ENCODE assay signal across 8 mouse cellular contexts in the genomic region with DNA sequence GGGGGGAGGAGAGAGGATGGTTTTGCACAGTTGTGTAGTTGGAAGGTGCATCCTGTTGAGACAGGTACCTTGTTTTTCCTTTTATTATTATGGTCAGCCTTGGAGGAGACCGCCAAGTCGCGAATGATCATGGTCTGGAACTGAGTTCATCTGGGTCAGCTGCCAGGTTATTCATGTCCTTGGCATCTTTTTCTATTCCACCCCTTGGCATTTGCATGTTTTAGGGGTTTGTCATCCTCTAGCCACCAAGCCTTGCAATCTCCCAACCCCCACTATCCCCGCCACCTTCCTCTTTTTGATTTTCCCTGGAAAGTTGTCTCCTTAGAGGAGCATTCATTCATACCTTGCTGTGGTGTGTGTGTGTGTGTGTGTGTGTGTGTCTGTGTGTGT. TPM values are rescaled to one million over a fixed set of nuclear protein-coding genes. Genes with fewer than 3 reads are reported as not detected.
DNase-seq lines count a peak whose midpoint lies in the region; ATAC-seq and TF ChIP-seq lines count a peak whose summit lies in the region.

No protein-coding gene starts in this region.

- intact Hi-C loops in heart, postnatal 25 days (cut with DNase I): loop anchor here (5.0 to 10.0 kb wide), 3 partner anchors 65 to 433 kb away; partner anchors contain the start of gene Brd7

- H3K79me2 ChIP-seq in CH12.LX (replicated peaks; ENCODE audit: control insufficient read depth, extremely low read depth, insufficient read depth, poor library complexity, severe bottlenecking): peaks cover 27% of the 10 kb centered on the region

- peak overlapping the region; percentile 99 for H3K4me2 ChIP-seq in CH12.LX (ENCODE audit: insufficient read depth, low read depth, poor library complexity, severe bottlenecking)
- peak overlapping the region; percentile 76 for H3K4me2 ChIP-seq in heart, embryonic 15.5 days
- peak overlapping the region; percentile 74 for H3K4me2 ChIP-seq in liver, embryonic 11.5 days

- DNase-seq in heart, adult 18-20 months: peak; percentile 45 to 65
- no peak for DNase-seq in heart, postnatal 25 days (ENCODE audit: low spot score)
- DNase-seq in CH12.LX (ENCODE audit: extremely low read depth): peak; percentile 45
- DNase-seq in cerebellum, adult 9-10 months: peak; percentile 80
- no peak for DNase-seq in liver, embryonic 11.5 days (ENCODE audit: low spot score)

- TF ChIP-seq CTCF in CH12.LX (conservative IDR thresholded peaks at IDR 0.05 in 1 of 2, IDR thresholded peaks at IDR 0.05 in 1 of 2; ENCODE audit: low read depth in 2 of 2, low read length in 2 of 2): no peak
- TF ChIP-seq CTCF in small intestine, adult 2 months (IDR thresholded peaks at IDR 0.05; ENCODE audit: extremely low read depth, insufficient read length, insufficient replicate concordance, low read depth, low read length): no peak

- TF ChIP-seq POLR2A in CH12.LX (IDR thresholded peaks at IDR 0.05; ENCODE audit: low read depth, low read length): no peak
- TF ChIP-seq POLR2A in small intestine, adult 2 months (IDR thresholded peaks at IDR 0.05; ENCODE audit: low read depth, low read length): no peak

- peak overlapping the region; percentile 93 for H3K27ac ChIP-seq in CH12.LX (ENCODE audit: insufficient read depth, low read depth)
- peak overlapping the region; percentile 84 for H3K27ac ChIP-seq in heart, embryonic 15.5 days
- no peak overlapping the region for H3K27ac ChIP-seq in liver, embryonic 11.5 days (ENCODE audit: low read depth, low read length)
- H3K27ac ChIP-seq in small intestine, adult 2 months (ENCODE audit: insufficient read depth, low read depth, low read length): peak overlapping the region; percentile 99

- TF ChIP-seq EP300 in CH12.LX (IDR thresholded peaks at IDR 0.05; ENCODE audit: low read length): no peak

- no peaks in the 10 kb centered on the region for H3K9me3 ChIP-seq in CH12.LX (replicated peaks; ENCODE audit: low read length)
- H3K9me3 ChIP-seq in heart, embryonic 15.5 days (replicated peaks): no peaks in the 10 kb centered on the region
- no peaks in the 10 kb centered on the region for H3K9me3 ChIP-seq in liver, embryonic 11.5 days (ENCODE audit: control insufficient read depth, low read length)

- dilution Hi-C loops in CH12.LX (cut with MboI; ENCODE audit: extremely low pct_ligation_motif_present, extremely low pct_unique_long_range_greater_than_20kb, low sequenced_read_pairs): no loop called here

- peak overlapping the region; percentile 91 to 100 (median 95) for H3K4me3 ChIP-seq in CH12.LX (replicated peaks in 1 of 3; ENCODE audit: low read depth in 2 of 3, low read length in 2 of 3, poor library complexity in 1 of 3)
- H3K4me3 ChIP-seq in heart, embryonic 15.5 days: peak overlapping the region; percentile 99
- H3K4me3 ChIP-seq in liver, embryonic 11.5 days (ENCODE audit: low read depth, low read length): peak overlapping the region; percentile 85
- H3K4me3 ChIP-seq in small intestine, adult 2 months (ENCODE audit: low read depth, low read length): peak overlapping the region; percentile 87

- in situ Hi-C loops in CH12.LX (cut with MboI; ENCODE audit: low pct_ligation_motif_present, low pct_unique_long_range_greater_than_20kb, low sequenced_read_pairs): no loop called here

- H3K27me3 ChIP-seq in CH12.LX (replicated peaks): no peaks in the 10 kb centered on the region
- no peaks in the 10 kb centered on the region for H3K27me3 ChIP-seq in heart, embryonic 15.5 days
- no peaks in the 10 kb centered on the region for H3K27me3 ChIP-seq in liver, embryonic 11.5 days (replicated peaks; ENCODE audit: control insufficient read depth, insufficient read depth, low read length)
- 0 out of 2 replicates have a peak, but pooled peaks cover 3% of the 10 kb centered on the region for H3K27me3 ChIP-seq in small intestine, adult 2 months (ENCODE audit: control insufficient read depth, insufficient read depth, low read length)

- peaks cover 5% of the 10 kb centered on the region in 2 experiments for H3K36me3 ChIP-seq in CH12.LX (replicated peaks in 1 of 2; ENCODE audit: control insufficient read depth in 1 of 2, insufficient read depth in 1 of 2, low read length in 1 of 2)
- H3K36me3 ChIP-seq in heart, embryonic 15.5 days: no peaks in the 10 kb centered on the region
- H3K36me3 ChIP-seq in liver, embryonic 11.5 days (ENCODE audit: control insufficient read depth, insufficient read depth, low read length): no peaks in the 10 kb centered on the region
- H3K36me3 ChIP-seq in small intestine, adult 2 months (ENCODE audit: control insufficient read depth, insufficient read depth, low read length): no peaks in the 10 kb centered on the region

- H3K4me1 ChIP-seq in CH12.LX (ENCODE audit: control insufficient read depth in 1 of 2, insufficient read depth in 2 of 2): peaks cover 4 to 48% of the 10 kb centered on the region in 2 experiments
- H3K4me1 ChIP-seq in heart, embryonic 15.5 days (replicated peaks): peaks cover 9% of the 10 kb centered on the region
- peaks cover 6% of the 10 kb centered on the region for H3K4me1 ChIP-seq in liver, embryonic 11.5 days (replicated peaks; ENCODE audit: control insufficient read depth, insufficient read depth, low read length)
- H3K4me1 ChIP-seq in small intestine, adult 2 months (ENCODE audit: control insufficient read depth, insufficient read depth, insufficient read length, low read length): peaks cover 4% of the 10 kb centered on the region

- peak overlapping the region; percentile 75 for H3K9ac ChIP-seq in CH12.LX (ENCODE audit: insufficient read depth, low read depth)
- peak overlapping the region; percentile 88 for H3K9ac ChIP-seq in heart, embryonic 15.5 days
- peak overlapping the region; percentile 73 for H3K9ac ChIP-seq in liver, embryonic 11.5 days (ENCODE audit: low read depth, low read length)

- no peak for ATAC-seq in heart, embryonic 15.5 days (replicated peaks; ENCODE audit: insufficient number of reproducible peaks, insufficient read depth, low FRiP score, low read depth)
- ATAC-seq in liver, embryonic 11.5 days (replicated peaks; ENCODE audit: low FRiP score): no peak
- ATAC-seq in granulocyte monocyte progenitor cell, adult 5-6 weeks (replicated peaks; ENCODE audit: poor library complexity, severe bottlenecking): no peak

- no peak for TF ChIP-seq RAD21 in CH12.LX (IDR thresholded peaks at IDR 0.05; ENCODE audit: low read depth, low read length)

- WGBS in heart, embryonic 15.5 days: 12% methylated on average over 4 of the region's 4 CpGs
- WGBS in liver, embryonic 11.5 days: 10% methylated on average over 4 of the region's 4 CpGs
- 3% methylated on average over 4 of the region's 4 CpGs for WGBS in small intestine, adult 2 months

TF ChIP-seq in CH12.LX, 34 proteins besides CTCF, POLR2A, EP300 and RAD21:
- TF ChIP-seq TBP (conservative IDR thresholded peaks at IDR 0.05; ENCODE audit: low read depth, low read length) (0 out of 2 replicates have a peak, but pooled peaks have one; percentile 16), TCF12 (IDR thresholded peaks at IDR 0.05; ENCODE audit: low read depth, low read length) (no peak), MAZ (IDR thresholded peaks at IDR 0.05; ENCODE audit: low read depth, low read length) (peak; percentile 46; the same call in 1 of the 2 replicates), SIN3A (IDR thresholded peaks at IDR 0.05; ENCODE audit: low read length) (peak; percentile 19; the same call in 1 of the 2 replicates), CHD1 (IDR thresholded peaks at IDR 0.05; ENCODE audit: low read depth, low read length) (peak; percentile 49; the same call in 1 of the 2 replicates), NELFE (IDR thresholded peaks at IDR 0.05; ENCODE audit: low read depth, low read length) (no peak), BHLHE40 (IDR thresholded peaks at IDR 0.05; ENCODE audit: low read depth, low read length) (0 out of 2 replicates have a peak, but pooled peaks have one; percentile 7), CHD2 (IDR thresholded peaks at IDR 0.05; ENCODE audit: low read length) (peak; percentile 70), MYC (IDR thresholded peaks at IDR 0.05; ENCODE audit: low read depth, low read length) (0 out of 2 replicates have a peak, but pooled peaks have one; percentile 6)

RNA-seq across cellular contexts. Expression of gene Cyld, which starts 0.8 kb away (rescaled TPM):
- total RNA-seq in heart, adult 18-20 months (2021): 10 to 100 TPM; 25.6 to 28.4 TPM
- total RNA-seq in heart, postnatal 25 days (2021): 10 to 100 TPM; 25.5 to 29.1 TPM
- 19.4 and 20.2 TPM in 2 replicates for total RNA-seq in CH12.LX (2012; rRNA removed)
- total RNA-seq in CH12.LX (2014; rRNA removed): 29.4 and 32.5 TPM in 2 replicates
- 22.0 and 22.1 TPM in 2 replicates for polyA plus RNA-seq in CH12.LX (2012; ENCODE audit: insufficient read length, low read depth)
- polyA plus RNA-seq in heart, embryonic 15.5 days (2015; fragmentation: Nextera tagmentation; extraction: Ambion mirVana): 10.1 and 11.9 TPM in 2 replicates
- 9.8 and 11.3 TPM in 2 replicates for polyA plus RNA-seq in liver, embryonic 11.5 days (2014; fragmentation: Nextera tagmentation; extraction: Ambion mirVana)
- 2.2 and 4.7 TPM in 2 replicates for polyA plus RNA-seq in small intestine, adult 2 months (2012; rRNA removed)
- total RNA-seq in granulocyte monocyte progenitor cell, adult 5-6 weeks (2014; fragmentation: Nextera tagmentation): 26.9 and 30.2 TPM in 2 replicates
- 31.1 and 35.8 TPM in 2 replicates for total RNA-seq in granulocyte monocyte progenitor cell, adult 5-6 weeks (2017)

RNA-seq across cellular contexts. Expression of gene Nod2, which starts 50.5 kb away (rescaled TPM):
- 1 to 10 TPM; 1.0 to 1.4 TPM for total RNA-seq in heart, adult 18-20 months (2021)
- total RNA-seq in heart, postnatal 25 days (2021): 1 to 10 TPM; 1.2 to 1.3 TPM
- total RNA-seq in CH12.LX (2012; rRNA removed) (10.9 and 11.7 TPM in 2 replicates), CH12.LX (2014; rRNA removed) (3.5 and 4.3 TPM in 2 replicates)
- polyA plus RNA-seq in CH12.LX (2012; ENCODE audit: insufficient read length, low read depth): 7.5 and 7.7 TPM in 2 replicates
- 0.06 and 0.15 TPM in 2 replicates for polyA plus RNA-seq in heart, embryonic 15.5 days (2015; fragmentation: Nextera tagmentation; extraction: Ambion mirVana)
- polyA plus RNA-seq in liver, embryonic 11.5 days (2014; fragmentation: Nextera tagmentation; extraction: Ambion mirVana): 0.04 and 0.15 TPM in 2 replicates
- 1.7 and 2.2 TPM in 2 replicates for polyA plus RNA-seq in small intestine, adult 2 months (2012; rRNA removed)
- 0.26 TPM in 1 of 2 replicates, not detected in the other for total RNA-seq in granulocyte monocyte progenitor cell, adult 5-6 weeks (2014; fragmentation: Nextera tagmentation)
- total RNA-seq in granulocyte monocyte progenitor cell, adult 5-6 weeks (2017): 0.47 and 1.1 TPM in 2 replicates

Comparison
In these comparisons a context has a peak if more than half of its experiments do, and no peak if none do; other contexts are left out.
1. DNase-seq: peak in heart, adult 18-20 months (2 of 2), CH12.LX (single experiment) and cerebellum, adult 9-10 months (single experiment); none in heart, postnatal 25 days (single experiment) and liver, embryonic 11.5 days (single experiment).
2. Peak in every context shown above with its lines, with median percentiles within 50 percentile points of each other: H3K4me2 ChIP-seq, H3K4me3 ChIP-seq and H3K9ac ChIP-seq.